Mouse (Mus musculus): ENCODE results near the gene Mmp15.

- TF ChIP-seq CTCF (IDR thresholded peaks at IDR 0.05; ENCODE audit: borderline replicate concordance, control insufficient read depth, extremely low read depth, insufficient read depth, low read length, poor library complexity) (no peak), POLR2A (IDR thresholded peaks at IDR 0.05; ENCODE audit: control insufficient read depth, extremely low read depth, insufficient read depth, low read length, poor library complexity) (no peak)
These were observed 24.4 kb downstream of the Mmp15 start for GRCm38 (mm10) chr8:95376309-95376999.

Data from thymus, adult 2 months (tissue).